Mouse (Mus musculus) kidney, embryonic 14.5 days (tissue): ENCODE measurements around the gene Cd40lg. TPM values are rescaled to one million over a fixed set of nuclear protein-coding genes. Genes with fewer than 3 reads are reported as not detected.

Experiments
- ATAC-seq: fragments of 200-750 bp; cut with Nextera tagmentation; 2 replicates; pipeline ENCODE4 v1.8.0; 2017; ENCODE audit warnings: moderate number of reproducible peaks, mild to moderate bottlenecking, moderate TSS enrichment, moderate library complexity; ENCODE audit not compliant: low FRiP score, low TSS enrichment
- H3K27ac ChIP-seq: fragments of 300-500 bp; sonication (generic); 2 replicates; pipeline ENCODE4 v1.5.1; 2014; ENCODE audit warnings: low read depth, mild to moderate bottlenecking, low read length, moderate library complexity, mixed read lengths
- H3K27me3 ChIP-seq: fragments of 300-500 bp; sonication (generic); 2 replicates; pipeline ENCODE4 v1.6.1; 2014; ENCODE audit warnings: mild to moderate bottlenecking, low read length; ENCODE audit not compliant: control insufficient read depth, insufficient read depth
- H3K36me3 ChIP-seq: fragments of 300-500 bp; sonication (generic); 2 replicates; pipeline ENCODE4 v1.6.1; 2014; ENCODE audit warnings: low read length, mixed read lengths; ENCODE audit not compliant: control insufficient read depth, insufficient read depth
- H3K4me1 ChIP-seq: fragments of 300-500 bp; sonication (generic); 2 replicates; pipeline ENCODE4 v1.6.1; 2014; ENCODE audit warnings: low read length, mixed read lengths; ENCODE audit not compliant: control insufficient read depth, insufficient read depth
- H3K4me2 ChIP-seq: fragments of 300-500 bp; sonication (generic); replicated peaks from 2 replicates; pipeline ENCODE4 v1.6.1; 2014; ENCODE audit warnings: low read depth, mild to moderate bottlenecking, low read length
- H3K4me3 ChIP-seq: fragments of 300-500 bp; sonication (generic); 2 replicates; pipeline ENCODE4 v1.5.1; 2014; ENCODE audit warnings: mild to moderate bottlenecking, low read length
- H3K9ac ChIP-seq: fragments of 300-500 bp; sonication (generic); 2 replicates; pipeline ENCODE4 v1.6.1; 2014; ENCODE audit warnings: low read depth, mild to moderate bottlenecking, low read length, moderate library complexity
- H3K9me3 ChIP-seq: fragments of 300-500 bp; sonication (generic); 2 replicates; pipeline ENCODE4 v1.6.1; 2016; ENCODE audit warnings: low read length; ENCODE audit not compliant: control insufficient read depth
- WGBS: fragments of 180-500 bp; shearing (Covaris S2); extraction: QIAGEN DNeasy Blood & Tissue Kit; methylation state at CpG from one replicate; pipeline ENCODE4 v1.1.7; 2014; 5-methylcytosine and 5-hydroxymethylcytosine counted together
- polyA plus RNA-seq: library from polyadenylated mRNA; unstranded; fragments of >200 nt; fragmentation: Nextera tagmentation; extraction: Ambion mirVana; gene quantifications from 2 replicates; pipeline ENCODE4 v1.2.1, GENCODE M21; 2014

Gene Cd40lg
- polyA plus RNA-seq, 1 experiment from 2014 or later: not detected

DNA sequence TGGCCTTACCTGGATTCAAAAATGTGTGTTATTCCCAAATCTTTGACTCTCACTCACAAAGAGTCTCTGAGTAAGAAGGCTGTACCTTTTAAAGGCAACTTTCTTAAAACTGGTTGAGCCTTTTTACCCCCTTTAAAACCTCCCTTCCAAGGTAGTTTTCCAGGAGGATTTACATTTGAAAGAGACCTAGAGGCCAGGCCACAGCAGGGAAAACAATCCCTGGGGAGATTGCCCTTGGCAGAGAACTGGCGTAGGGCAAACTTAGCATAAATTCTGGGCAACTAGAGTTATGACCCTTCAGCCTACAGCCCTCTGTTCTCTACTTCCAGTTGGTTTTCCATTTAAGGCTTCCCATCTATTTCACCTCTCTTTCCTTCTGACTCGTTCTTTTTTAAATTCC, 13.9 kb upstream of the Cd40lg start:
- ATAC-seq: no peak
- Histone ChIP-seq H3K4me1 (no peaks in the 10 kb centered on the region), H3K36me3 (no peaks in the 10 kb centered on the region), H3K4me2 (no peak overlapping the region), H3K9ac (no peak overlapping the region), H3K27me3 (no peaks in the 10 kb centered on the region), H3K4me3 (no peak overlapping the region), H3K27ac (no peak overlapping the region), H3K9me3 (no peaks in the 10 kb centered on the region)
- whole genome bisulfite sequencing: 27% methylated on average over 2 of the region's 2 CpGs

DNA sequence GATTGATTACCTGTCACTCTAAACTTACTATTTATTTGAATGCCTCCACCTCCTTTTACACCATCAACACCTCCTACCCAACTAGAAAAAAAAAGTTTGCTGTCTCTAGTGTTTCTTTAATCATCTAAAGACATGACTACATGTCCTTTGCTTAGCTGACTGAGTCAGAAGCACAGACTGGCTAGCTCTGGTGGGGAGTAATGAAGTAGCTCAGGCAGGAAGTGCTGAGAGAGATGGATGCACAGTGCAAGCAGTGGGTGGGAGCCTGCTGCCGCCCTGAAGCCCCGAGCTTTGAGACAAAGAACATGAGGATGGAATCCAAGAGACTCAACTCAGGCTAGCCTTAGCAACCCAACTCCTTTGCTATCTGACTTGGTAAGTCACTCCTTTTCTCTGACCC, 11.5 kb upstream of the Cd40lg start:
- no peak for ATAC-seq
- Histone ChIP-seq H3K4me3 (no peak overlapping the region), H3K4me2 (no peak overlapping the region), H3K27me3 (no peaks in the 10 kb centered on the region), H3K9ac (no peak overlapping the region), H3K4me1 (no peaks in the 10 kb centered on the region), H3K27ac (no peak overlapping the region), H3K36me3 (no peaks in the 10 kb centered on the region), H3K9me3 (no peaks in the 10 kb centered on the region)
- WGBS: 88% methylated on average over 2 of the region's 2 CpGs

DNA sequence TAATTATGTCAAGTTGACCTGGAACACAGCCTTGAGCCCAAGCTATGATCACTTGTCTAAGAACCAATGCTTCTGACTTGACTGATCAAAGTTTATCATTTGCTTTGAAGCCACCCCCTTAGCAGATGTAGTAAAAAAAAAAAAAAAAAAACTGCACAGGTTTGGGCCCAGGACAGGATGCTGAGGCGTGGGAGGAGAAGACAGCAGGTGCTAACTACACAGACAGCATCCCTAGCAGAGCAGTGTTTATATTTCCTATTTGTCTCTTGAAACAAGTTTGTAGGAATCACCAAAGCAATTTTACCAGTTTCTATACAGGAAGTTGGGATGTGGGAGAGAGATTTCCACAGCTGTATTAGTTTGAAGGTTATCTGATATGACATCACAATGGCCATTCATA, 1.4 kb upstream of the Cd40lg start:
- H3K9ac ChIP-seq: no peak overlapping the region
- H3K4me3 ChIP-seq: no peak overlapping the region
- no peaks in the 10 kb centered on the region for H3K4me1 ChIP-seq
- H3K27me3 ChIP-seq: no peaks in the 10 kb centered on the region
- H3K27ac ChIP-seq: no peak overlapping the region
- H3K36me3 ChIP-seq: no peaks in the 10 kb centered on the region
- ATAC-seq: no peak
- 75% methylated on average over 1 of the region's 1 CpGs for WGBS
- no peaks in the 10 kb centered on the region for H3K9me3 ChIP-seq
- no peak overlapping the region for H3K4me2 ChIP-seq

DNA sequence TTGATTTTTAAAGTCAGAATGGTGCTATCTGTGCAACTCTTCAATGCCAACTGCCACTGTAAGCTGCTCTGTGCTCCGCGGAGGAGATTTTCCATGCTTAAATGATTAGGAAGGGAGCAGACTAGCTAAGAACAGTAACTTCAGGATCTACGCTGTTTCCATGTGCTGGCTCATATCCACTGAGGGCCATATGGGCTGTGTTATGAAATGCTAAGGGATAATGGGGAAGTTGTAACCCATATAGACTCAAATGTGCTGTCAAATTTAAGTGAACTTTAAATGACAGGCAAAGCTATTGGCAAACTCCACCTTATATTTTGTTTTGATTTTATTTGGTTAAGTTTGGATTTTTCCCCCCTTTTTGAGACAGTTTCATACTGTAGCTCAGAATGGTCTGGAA, 919 bp downstream of the Cd40lg start:
- Histone ChIP-seq H3K9ac (no peak overlapping the region), H3K27me3 (no peaks in the 10 kb centered on the region), H3K4me2 (no peak overlapping the region), H3K4me1 (no peaks in the 10 kb centered on the region), H3K27ac (no peak overlapping the region), H3K9me3 (no peaks in the 10 kb centered on the region), H3K36me3 (no peaks in the 10 kb centered on the region), H3K4me3 (no peak overlapping the region)
- ATAC-seq: no peak
- WGBS: 88% methylated on average over 3 of the region's 3 CpGs

DNA sequence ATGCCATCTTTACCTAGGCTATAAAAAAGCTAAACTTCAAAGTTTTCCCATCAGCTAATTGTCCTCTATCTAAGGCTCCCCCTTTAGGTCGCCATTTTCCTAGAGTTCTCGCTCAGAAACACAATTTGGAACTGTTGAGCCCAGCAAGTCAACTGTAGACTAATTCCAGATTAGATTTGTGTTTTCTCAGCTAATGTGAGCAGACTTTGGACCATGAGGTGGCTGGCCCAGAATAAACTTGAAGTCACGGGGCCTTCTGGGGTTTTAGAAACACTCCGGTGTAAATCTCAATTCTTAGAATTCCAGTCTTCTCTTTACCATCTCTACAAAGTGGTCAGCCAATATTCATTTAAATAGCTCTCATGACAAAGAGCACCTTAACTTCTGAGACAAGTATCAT, 3.6 kb downstream of the Cd40lg start:
- WGBS: 95% methylated on average over 4 of the region's 4 CpGs
- Histone ChIP-seq H3K9ac (no peak overlapping the region), H3K27ac (no peak overlapping the region), H3K4me1 (no peaks in the 10 kb centered on the region), H3K4me3 (no peak overlapping the region), H3K36me3 (no peaks in the 10 kb centered on the region), H3K4me2 (no peak overlapping the region), H3K27me3 (no peaks in the 10 kb centered on the region), H3K9me3 (no peaks in the 10 kb centered on the region)
- no peak for ATAC-seq

DNA sequence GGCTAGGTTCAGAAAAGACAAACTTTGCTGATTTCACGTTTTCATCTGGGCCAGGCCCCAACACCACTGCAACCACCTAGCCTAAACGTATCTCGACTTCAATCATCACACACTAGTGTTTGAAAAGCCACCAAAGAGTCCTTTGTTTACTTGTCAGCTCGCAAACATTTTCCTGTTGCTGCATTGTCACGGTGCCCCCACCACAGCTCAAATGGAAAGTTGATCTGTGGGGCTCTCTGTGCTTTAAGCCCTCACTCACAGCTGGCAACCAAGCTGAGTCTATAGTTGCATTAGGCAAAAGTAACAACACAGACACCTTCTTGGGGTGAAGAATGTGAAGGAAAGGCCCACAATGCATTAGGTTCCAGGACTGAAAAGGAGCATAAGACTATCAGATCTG, 4.3 kb downstream of the Cd40lg start:
- Histone ChIP-seq H3K4me3 (no peak overlapping the region), H3K9ac (no peak overlapping the region), H3K4me2 (no peak overlapping the region), H3K36me3 (no peaks in the 10 kb centered on the region), H3K9me3 (no peaks in the 10 kb centered on the region), H3K4me1 (no peaks in the 10 kb centered on the region), H3K27ac (no peak overlapping the region), H3K27me3 (no peaks in the 10 kb centered on the region)
- WGBS: 81% methylated on average over 5 of the region's 5 CpGs
- no peak for ATAC-seq

- 89% methylated on average over 5 of the region's 5 CpGs for WGBS
- Histone ChIP-seq H3K4me3 (no peak overlapping the region), H3K27me3 (no peaks in the 10 kb centered on the region), H3K4me2 (no peak overlapping the region), H3K4me1 (no peaks in the 10 kb centered on the region), H3K9ac (no peak overlapping the region), H3K9me3 (no peaks in the 10 kb centered on the region), H3K36me3 (no peaks in the 10 kb centered on the region), H3K27ac (no peak overlapping the region)
- ATAC-seq: no peak
Observed at GRCm38 (mm10) chrX:57219563-57219962, 7.6 kb downstream of the Cd40lg start.

- no peak overlapping the region for H3K27ac ChIP-seq
- H3K27me3 ChIP-seq: no peaks in the 10 kb centered on the region
- no peaks in the 10 kb centered on the region for H3K9me3 ChIP-seq
- H3K4me3 ChIP-seq: no peak overlapping the region
- WGBS: 78% methylated on average over 3 of the region's 3 CpGs
- H3K4me2 ChIP-seq: no peak overlapping the region
- H3K4me1 ChIP-seq: no peaks in the 10 kb centered on the region
- H3K9ac ChIP-seq: no peak overlapping the region
- H3K36me3 ChIP-seq: no peaks in the 10 kb centered on the region
- no peak for ATAC-seq
Observed at GRCm38 (mm10) chrX:57221881-57222280, 9.9 kb downstream of the Cd40lg start.

DNA sequence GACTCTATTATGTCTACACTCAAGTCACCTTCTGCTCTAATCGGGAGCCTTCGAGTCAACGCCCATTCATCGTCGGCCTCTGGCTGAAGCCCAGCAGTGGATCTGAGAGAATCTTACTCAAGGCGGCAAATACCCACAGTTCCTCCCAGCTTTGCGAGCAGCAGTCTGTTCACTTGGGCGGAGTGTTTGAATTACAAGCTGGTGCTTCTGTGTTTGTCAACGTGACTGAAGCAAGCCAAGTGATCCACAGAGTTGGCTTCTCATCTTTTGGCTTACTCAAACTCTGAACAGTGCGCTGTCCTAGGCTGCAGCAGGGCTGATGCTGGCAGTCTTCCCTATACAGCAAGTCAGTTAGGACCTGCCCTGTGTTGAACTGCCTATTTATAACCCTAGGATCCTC, 11.4 kb downstream of the Cd40lg start:
- Histone ChIP-seq H3K4me3 (no peak overlapping the region), H3K27me3 (no peaks in the 10 kb centered on the region), H3K4me2 (no peak overlapping the region), H3K27ac (no peak overlapping the region), H3K9me3 (no peaks in the 10 kb centered on the region), H3K9ac (no peak overlapping the region), H3K36me3 (no peaks in the 10 kb centered on the region), H3K4me1 (no peaks in the 10 kb centered on the region)
- 86% methylated on average over 10 of the region's 10 CpGs for WGBS
- no peak for ATAC-seq

GRCm38 (mm10) chrX:57228178-57228577, 16.2 kb downstream of the Cd40lg start:
- Histone ChIP-seq H3K4me1 (no peaks in the 10 kb centered on the region), H3K27ac (no peak overlapping the region), H3K4me3 (no peak overlapping the region), H3K4me2 (no peak overlapping the region), H3K9ac (no peak overlapping the region), H3K27me3 (no peaks in the 10 kb centered on the region), H3K9me3 (no peaks in the 10 kb centered on the region), H3K36me3 (no peaks in the 10 kb centered on the region)
- no peak for ATAC-seq
- 72% methylated on average over 2 of the region's 2 CpGs for WGBS
